Mouse (Mus musculus) kidney, embryonic 14.5 days (tissue): ENCODE measurements around the gene Hoxc9. TPM values are rescaled to one million over a fixed set of nuclear protein-coding genes. Genes with fewer than 3 reads are reported as not detected.

ENCODE experiments used
- ATAC-seq: fragments of 200-750 bp; cut with Nextera tagmentation; 2 replicates; pipeline ENCODE4 v1.8.0; 2017; ENCODE audit warnings: moderate number of reproducible peaks, mild to moderate bottlenecking, moderate TSS enrichment, moderate library complexity; ENCODE audit not compliant: low FRiP score, low TSS enrichment
- H3K27ac ChIP-seq: fragments of 300-500 bp; sonication (generic); 2 replicates; pipeline ENCODE4 v1.5.1; 2014; ENCODE audit warnings: low read depth, mild to moderate bottlenecking, low read length, moderate library complexity, mixed read lengths
- H3K27me3 ChIP-seq: fragments of 300-500 bp; sonication (generic); 2 replicates; pipeline ENCODE4 v1.6.1; 2014; ENCODE audit warnings: mild to moderate bottlenecking, low read length; ENCODE audit not compliant: control insufficient read depth, insufficient read depth
- H3K36me3 ChIP-seq: fragments of 300-500 bp; sonication (generic); 2 replicates; pipeline ENCODE4 v1.6.1; 2014; ENCODE audit warnings: low read length, mixed read lengths; ENCODE audit not compliant: control insufficient read depth, insufficient read depth
- H3K4me1 ChIP-seq: fragments of 300-500 bp; sonication (generic); 2 replicates; pipeline ENCODE4 v1.6.1; 2014; ENCODE audit warnings: low read length, mixed read lengths; ENCODE audit not compliant: control insufficient read depth, insufficient read depth
- H3K4me2 ChIP-seq: fragments of 300-500 bp; sonication (generic); replicated peaks from 2 replicates; pipeline ENCODE4 v1.6.1; 2014; ENCODE audit warnings: low read depth, mild to moderate bottlenecking, low read length
- H3K4me3 ChIP-seq: fragments of 300-500 bp; sonication (generic); 2 replicates; pipeline ENCODE4 v1.5.1; 2014; ENCODE audit warnings: mild to moderate bottlenecking, low read length
- H3K9ac ChIP-seq: fragments of 300-500 bp; sonication (generic); 2 replicates; pipeline ENCODE4 v1.6.1; 2014; ENCODE audit warnings: low read depth, mild to moderate bottlenecking, low read length, moderate library complexity
- H3K9me3 ChIP-seq: fragments of 300-500 bp; sonication (generic); 2 replicates; pipeline ENCODE4 v1.6.1; 2016; ENCODE audit warnings: low read length; ENCODE audit not compliant: control insufficient read depth
- WGBS: fragments of 180-500 bp; shearing (Covaris S2); extraction: QIAGEN DNeasy Blood & Tissue Kit; methylation state at CpG from one replicate; pipeline ENCODE4 v1.1.7; 2014; 5-methylcytosine and 5-hydroxymethylcytosine counted together
- polyA plus RNA-seq: library from polyadenylated mRNA; unstranded; fragments of >200 nt; fragmentation: Nextera tagmentation; extraction: Ambion mirVana; gene quantifications from 2 replicates; pipeline ENCODE4 v1.2.1, GENCODE M21; 2014

Hoxc9 gene
- polyA plus RNA-seq, 1 experiment from 2014 or later = 10.3 TPM

- ATAC-seq = no peak
- Histone ChIP-seq H3K4me1 (peaks cover 40% of the 10 kb centered on the region), H3K4me2 (peak overlapping the region; percentile 89), H3K27me3 (peaks cover 18% of the 10 kb centered on the region), H3K4me3 (peak overlapping the region; percentile 77), H3K36me3 (no peaks in the 10 kb centered on the region; the same call in 1 of the 2 replicates), H3K9ac (peak overlapping the region; percentile 99), H3K27ac (peak overlapping the region; percentile 96; the same call in 1 of the 2 replicates), H3K9me3 (no peaks in the 10 kb centered on the region)
- WGBS = 0% methylated on average over 1 of the region's 1 CpGs
Measured at GRCm38 (mm10) chr15:102979936-102980335, 3.7 kb downstream of the Hoxc9 start.

- peak overlapping the region; percentile 77 for H3K4me3 ChIP-seq
Measured at GRCm38 (mm10) chr15:102980352-102980751, 4.1 kb downstream of the Hoxc9 start.

GRCm38 (mm10) chr15:102980912-102981311, 4.7 kb downstream of the Hoxc9 start:
- Histone ChIP-seq H3K27me3 (peaks cover 24% of the 10 kb centered on the region), H3K9ac (peak overlapping the region; percentile 99), H3K4me2 (peak overlapping the region; percentile 89), H3K4me1 (peaks cover 50% of the 10 kb centered on the region), H3K27ac (peak overlapping the region; percentile 96), H3K36me3 (no peaks in the 10 kb centered on the region; the same call in 1 of the 2 replicates), H3K4me3 (peak overlapping the region; percentile 77), H3K9me3 (no peaks in the 10 kb centered on the region)
- 0% methylated on average over 14 of the region's 14 CpGs for WGBS
- ATAC-seq = 0 out of 2 replicates have a peak, but pooled peaks have one; percentile 7

More at GRCm38 (mm10) chr15:102980352-102980751, 4.1 kb downstream of the Hoxc9 start:
- Histone ChIP-seq H3K27ac (peak overlapping the region; percentile 96), H3K4me2 (peak overlapping the region; percentile 89), H3K9me3 (no peaks in the 10 kb centered on the region), H3K27me3 (peaks cover 18% of the 10 kb centered on the region), H3K4me1 (peaks cover 44% of the 10 kb centered on the region), H3K36me3 (no peaks in the 10 kb centered on the region; the same call in 1 of the 2 replicates), H3K9ac (peak overlapping the region; percentile 99)
- 5% methylated on average over 11 of the region's 11 CpGs for WGBS
- ATAC-seq = no peak

- no peak for ATAC-seq
- peaks cover 31% of the 10 kb centered on the region for H3K27me3 ChIP-seq
- under 1% methylated on average over 88 of the region's 88 CpGs for WGBS
- H3K4me1 ChIP-seq = peaks cover 56% of the 10 kb centered on the region
- H3K4me3 ChIP-seq = peak overlapping the region; percentile 77
- peak overlapping the region; percentile 96 for H3K27ac ChIP-seq
- H3K4me2 ChIP-seq = peak overlapping the region; percentile 89
- no peaks in the 10 kb centered on the region for H3K9me3 ChIP-seq
- peak overlapping the region; percentile 99 for H3K9ac ChIP-seq
- no peaks in the 10 kb centered on the region; the same call in 1 of the 2 replicates for H3K36me3 ChIP-seq
Measured at GRCm38 (mm10) chr15:102981379-102982288, 5.4 kb downstream of the Hoxc9 start.

- WGBS = 6% methylated on average over 12 of the region's 12 CpGs
- no peaks in the 10 kb centered on the region for H3K9me3 ChIP-seq
- peak overlapping the region; percentile 77 for H3K4me3 ChIP-seq
- H3K9ac ChIP-seq = peak overlapping the region; percentile 99
- no peak for ATAC-seq
- peak overlapping the region; percentile 42; the same call in 1 of the 2 replicates for H3K27ac ChIP-seq
- H3K4me1 ChIP-seq = peaks cover 61% of the 10 kb centered on the region
- H3K4me2 ChIP-seq = peak overlapping the region; percentile 89
- peaks cover 33% of the 10 kb centered on the region; the same call in 1 of the 2 replicates for H3K27me3 ChIP-seq
- no peaks in the 10 kb centered on the region; the same call in 1 of the 2 replicates for H3K36me3 ChIP-seq
Measured at GRCm38 (mm10) chr15:102983716-102984115, 7.5 kb downstream of the Hoxc9 start.

GRCm38 (mm10) chr15:102984521-102984920, 8.3 kb downstream of the Hoxc9 start:
- no peaks in the 10 kb centered on the region; the same call in 1 of the 2 replicates for H3K36me3 ChIP-seq
- peaks cover 58% of the 10 kb centered on the region for H3K4me1 ChIP-seq
- peaks cover 34% of the 10 kb centered on the region; the same call in 1 of the 2 replicates for H3K27me3 ChIP-seq
- 11% methylated on average over 10 of the region's 10 CpGs for WGBS
- H3K9me3 ChIP-seq = no peaks in the 10 kb centered on the region
- peak overlapping the region; percentile 99; the same call in 1 of the 2 replicates for H3K9ac ChIP-seq
- no peak for ATAC-seq
- H3K4me2 ChIP-seq = peak overlapping the region; percentile 89; the same call in 1 of the 2 replicates
- peak overlapping the region; percentile 67 for H3K27ac ChIP-seq
- H3K4me3 ChIP-seq = peak overlapping the region; percentile 77; the same call in 1 of the 2 replicates

GRCm38 (mm10) chr15:102984925-102985324, 8.7 kb downstream of the Hoxc9 start:
- Histone ChIP-seq H3K4me2 (peak overlapping the region; percentile 89; the same call in 1 of the 2 replicates), H3K9ac (peak overlapping the region; percentile 99; the same call in 1 of the 2 replicates), H3K4me1 (peaks cover 58% of the 10 kb centered on the region), H3K36me3 (no peaks in the 10 kb centered on the region; the same call in 1 of the 2 replicates), H3K4me3 (peak overlapping the region; percentile 77; the same call in 1 of the 2 replicates), H3K9me3 (no peaks in the 10 kb centered on the region), H3K27ac (peak overlapping the region; percentile 67), H3K27me3 (peaks cover 34% of the 10 kb centered on the region; the same call in 1 of the 2 replicates)
- WGBS = 12% methylated on average over 3 of the region's 3 CpGs
- peak; percentile 14; the same call in 1 of the 2 replicates for ATAC-seq

GRCm38 (mm10) chr15:102987124-102987833, 11.0 kb downstream of the Hoxc9 start:
- no peak overlapping the region for H3K4me3 ChIP-seq
- H3K4me1 ChIP-seq = peaks cover 73% of the 10 kb centered on the region
- peak overlapping the region; percentile 19 for H3K4me2 ChIP-seq
- peaks cover 42% of the 10 kb centered on the region for H3K27me3 ChIP-seq
- H3K9ac ChIP-seq = peak overlapping the region; percentile 28; the same call in 1 of the 2 replicates
- ATAC-seq = peak; percentile 15
- WGBS = 5% methylated on average over 21 of the region's 21 CpGs
- H3K27ac ChIP-seq = peak overlapping the region; percentile 69
- no peaks in the 10 kb centered on the region for H3K9me3 ChIP-seq
- no peaks in the 10 kb centered on the region; the same call in 1 of the 2 replicates for H3K36me3 ChIP-seq
